Mouse (Mus musculus) heart, postnatal 0 days (tissue): Measurements from ENCODE around the gene B3gnt2.

Source experiments
- CTCF ChIP-seq: IDR thresholded peaks from 2 replicates; pipeline ENCODE4 v1.5.1; 2016; ENCODE audit warnings: antibody characterized with exemption, control low read depth, low read depth
- EP300 ChIP-seq: IDR thresholded peaks from 2 replicates; pipeline ENCODE4 v1.6.1; 2016; ENCODE audit warnings: antibody characterized with exemption, low read depth

DNA sequence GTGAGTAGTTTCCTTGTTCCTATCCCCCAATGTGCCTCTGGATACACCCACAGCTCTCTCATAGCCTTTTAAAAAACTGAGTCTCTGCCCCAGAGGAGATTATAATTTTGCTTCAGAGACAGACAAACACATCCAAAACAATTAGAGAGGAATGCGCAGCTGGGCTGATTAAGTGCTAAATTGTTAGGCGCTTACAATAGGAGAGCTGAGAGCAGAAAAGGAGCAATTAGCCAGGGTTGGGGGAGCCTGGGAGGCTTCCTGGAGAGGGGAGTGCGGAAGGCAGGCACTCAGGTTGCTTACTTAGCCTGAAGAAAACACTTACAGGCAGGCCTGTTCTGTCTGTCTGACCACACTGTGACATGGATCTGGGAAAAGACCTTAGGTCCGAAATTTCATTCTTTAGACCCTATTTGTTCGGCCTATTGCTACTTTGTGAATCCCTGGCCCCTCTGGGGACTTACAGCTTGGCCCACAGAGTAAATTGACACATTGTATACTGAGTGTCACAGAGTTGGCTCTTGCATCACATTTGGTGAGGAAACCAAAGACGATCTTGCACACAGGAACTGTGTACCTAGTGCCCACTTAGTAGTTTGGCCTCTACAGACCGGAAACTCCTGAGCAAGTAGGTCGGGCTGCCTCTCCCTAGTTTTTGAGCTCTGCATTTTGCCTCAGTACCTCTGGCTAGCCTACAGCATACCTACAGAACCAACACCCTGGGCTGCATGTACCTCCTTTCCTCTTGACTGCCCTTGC lies 3.7 kb upstream of the B3gnt2 start:
- TF ChIP-seq CTCF (no peak), EP300 (no peak)
